Mouse (Mus musculus): ENCODE data around the gene Fam167b. TPM values are rescaled to one million over a fixed set of nuclear protein-coding genes. Genes with fewer than 3 reads are reported as not detected.

Gene Fam167b
- polyA plus RNA-seq, 1 experiment from 2014 or later = 5.8 TPM

DNA sequence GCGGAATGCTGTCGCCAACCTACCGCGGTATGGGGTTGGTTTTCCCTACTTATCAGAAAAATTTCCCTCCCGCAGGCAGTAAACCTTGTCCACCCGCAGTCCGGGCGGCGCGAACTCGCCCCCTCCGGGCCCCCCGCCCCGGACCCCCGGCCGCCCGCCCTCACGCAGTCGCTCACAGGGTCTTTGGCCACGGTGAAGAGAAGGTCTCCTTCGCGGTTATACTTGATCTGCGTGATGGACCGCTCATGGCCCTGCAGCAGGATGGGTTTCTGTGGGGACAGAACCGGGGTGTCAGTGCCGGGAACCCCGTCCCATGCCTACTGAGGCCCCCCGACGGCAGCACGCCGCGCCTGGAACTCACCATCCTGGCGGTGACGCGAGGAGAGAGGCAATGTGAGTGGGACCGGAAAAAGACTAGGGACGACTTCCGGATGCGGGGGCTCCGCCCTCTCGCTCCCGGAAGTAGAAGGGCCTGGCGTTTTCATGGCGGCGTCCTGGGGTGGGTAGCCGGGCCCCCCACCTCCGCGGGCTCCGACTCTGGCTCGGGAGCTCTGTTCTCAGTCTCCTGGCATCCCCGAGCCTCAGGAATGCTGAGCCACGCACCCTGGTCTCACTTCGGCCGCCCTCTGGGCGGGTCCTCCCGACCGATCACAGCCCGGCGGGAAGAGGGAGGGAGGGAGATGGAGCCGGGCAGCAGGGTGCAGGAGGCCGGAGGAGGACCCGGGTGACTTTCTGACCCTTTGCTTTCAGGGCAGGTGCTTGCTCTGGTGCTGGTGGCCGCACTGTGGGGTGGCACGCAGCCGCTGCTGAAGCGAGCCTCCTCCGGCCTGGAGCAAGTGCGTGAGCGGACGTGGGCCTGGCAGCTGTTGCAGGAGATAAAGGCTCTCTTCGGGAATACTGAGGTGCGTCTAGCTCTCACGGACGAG is 22.1 kb upstream of the Fam167b start, which contains the start of the genes Eif3i and Tmem234:
Gene Eif3i, minus strand, starts transcription at position 416 of the 926 bp plus-strand sequence.
Gene Tmem234, plus strand, starts transcription at position 436 of the 926 bp plus-strand sequence.
- under 1% methylated on average over 74 of the region's 74 CpGs for WGBS
- Histone ChIP-seq H3K36me3 (peaks cover 58% of the 10 kb centered on the region), H3K9me3 (no peaks in the 10 kb centered on the region)

DNA sequence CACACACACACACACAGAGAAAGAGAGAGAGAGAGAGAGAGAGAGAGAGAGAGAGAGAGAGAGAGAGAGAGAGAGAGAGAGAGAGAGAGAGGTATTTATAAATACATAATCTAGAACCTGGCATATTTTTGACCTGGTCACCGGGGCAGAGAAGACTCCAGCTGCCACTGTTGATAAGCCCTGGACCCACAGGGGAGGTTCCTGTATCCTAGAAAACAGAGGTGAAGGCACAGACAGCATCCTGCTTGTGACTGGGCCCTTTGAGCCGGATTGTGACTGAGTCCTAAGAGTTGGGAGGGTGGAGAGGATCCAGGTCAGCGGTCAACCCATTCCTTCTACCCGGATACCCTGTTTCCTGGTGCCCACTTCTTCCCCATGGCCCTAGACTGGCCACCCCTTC is 10.5 kb upstream of the Fam167b start:
- peaks cover 8% of the 10 kb centered on the region for H3K4me1 ChIP-seq
- H3K9me3 ChIP-seq = no peaks in the 10 kb centered on the region
- no peak overlapping the region for H3K27ac ChIP-seq
- H3K27me3 ChIP-seq = no peaks in the 10 kb centered on the region
- no peak for ATAC-seq (ENCODE audit: insufficient number of reproducible peaks, insufficient read depth, low FRiP score, low TSS enrichment, low read depth)
- 90% methylated on average over 4 of the region's 4 CpGs for WGBS
- no peak overlapping the region for H3K9ac ChIP-seq
- no peak overlapping the region for H3K4me3 ChIP-seq
- peaks cover 38% of the 10 kb centered on the region for H3K36me3 ChIP-seq
- H3K4me2 ChIP-seq = no peak overlapping the region

More for the DNA sequence above, 22.1 kb upstream of the Fam167b start, which contains the start of the genes Eif3i and Tmem234:
- peaks cover 26% of the 10 kb centered on the region for H3K4me1 ChIP-seq
- H3K27ac ChIP-seq = peak within 1 kb of the TSS; percentile 83
- peak within 1 kb of the TSS; percentile 93 for H3K9ac ChIP-seq
- peak within 1 kb of the TSS; percentile 95 for H3K4me3 ChIP-seq
- H3K4me2 ChIP-seq = peak within 1 kb of the TSS; percentile 76
- peak; percentile 85 for ATAC-seq (ENCODE audit: insufficient number of reproducible peaks, insufficient read depth, low FRiP score, low TSS enrichment, low read depth)
- no peaks in the 10 kb centered on the region for H3K27me3 ChIP-seq

- Histone ChIP-seq H3K27me3 (no peaks in the 10 kb centered on the region), H3K27ac (no peak overlapping the region), H3K9me3 (no peaks in the 10 kb centered on the region)
Measured at GRCm38 (mm10) chr4:129586943-129587342, 8.6 kb upstream of the Fam167b start.

GRCm38 (mm10) chr4:129585773-129586172 is 7.4 kb upstream of the Fam167b start:
- Histone ChIP-seq H3K27ac (no peak overlapping the region), H3K4me3 (no peak overlapping the region), H3K4me1 (peaks cover 8% of the 10 kb centered on the region), H3K4me2 (peak overlapping the region; percentile 76), H3K27me3 (no peaks in the 10 kb centered on the region), H3K9ac (no peak overlapping the region), H3K36me3 (peaks cover 9% of the 10 kb centered on the region), H3K9me3 (no peaks in the 10 kb centered on the region)
- WGBS = 68% methylated on average over 9 of the region's 9 CpGs
- no peak for ATAC-seq (ENCODE audit: insufficient number of reproducible peaks, insufficient read depth, low FRiP score, low TSS enrichment, low read depth)

More at GRCm38 (mm10) chr4:129586943-129587342, 8.6 kb upstream of the Fam167b start:
- Histone ChIP-seq H3K9ac (no peak overlapping the region), H3K4me3 (no peak overlapping the region), H3K4me1 (peaks cover 8% of the 10 kb centered on the region), H3K36me3 (peaks cover 20% of the 10 kb centered on the region), H3K4me2 (no peak overlapping the region)
- 46% methylated on average over 1 of the region's 1 CpGs for WGBS
- no peak for ATAC-seq (ENCODE audit: insufficient number of reproducible peaks, insufficient read depth, low FRiP score, low TSS enrichment, low read depth)

- 1% methylated on average over 36 of the region's 36 CpGs for WGBS
- ATAC-seq (ENCODE audit: insufficient number of reproducible peaks, insufficient read depth, low FRiP score, low TSS enrichment, low read depth) = peak; percentile 54; the same call in 1 of the 2 replicates
- peak overlapping the region; percentile 69 for H3K9ac ChIP-seq
- peaks cover 1% of the 10 kb centered on the region; the same call in 1 of the 2 replicates for H3K36me3 ChIP-seq
- peak overlapping the region; percentile 51 for H3K4me3 ChIP-seq
- H3K27ac ChIP-seq = no peak overlapping the region; the same call in 1 of the 2 replicates
- H3K4me1 ChIP-seq = peaks cover 8% of the 10 kb centered on the region
- peak overlapping the region; percentile 76 for H3K4me2 ChIP-seq
- no peaks in the 10 kb centered on the region for H3K27me3 ChIP-seq
- no peaks in the 10 kb centered on the region for H3K9me3 ChIP-seq
Measured at GRCm38 (mm10) chr4:129584884-129585608, 6.7 kb upstream of the Fam167b start.

DNA sequence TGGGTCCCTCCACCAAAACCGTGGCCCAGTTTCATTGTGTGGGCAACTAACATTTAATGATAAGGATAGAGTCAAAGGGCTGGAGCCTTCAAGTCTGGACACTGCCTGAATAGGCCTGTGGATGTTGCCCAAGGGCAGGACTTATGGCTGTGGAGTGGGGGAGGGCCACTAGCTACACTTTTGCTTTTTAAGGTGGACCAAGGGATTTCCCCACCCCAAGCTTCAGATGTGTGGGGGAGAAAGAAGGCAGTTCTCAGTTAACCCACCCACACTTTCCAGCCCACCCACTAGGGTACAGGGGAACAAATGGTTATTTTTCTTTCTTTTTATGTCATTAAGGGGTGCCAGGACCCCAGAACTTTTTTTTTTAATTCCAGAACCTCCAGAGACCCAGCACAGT is 6.0 kb upstream of the Fam167b start:
- ATAC-seq (ENCODE audit: insufficient number of reproducible peaks, insufficient read depth, low FRiP score, low TSS enrichment, low read depth) = no peak
- Histone ChIP-seq H3K4me3 (peak overlapping the region; percentile 51), H3K9ac (peak overlapping the region; percentile 69), H3K36me3 (no peaks in the 10 kb centered on the region), H3K27ac (no peak overlapping the region; the same call in 1 of the 2 replicates), H3K9me3 (no peaks in the 10 kb centered on the region), H3K27me3 (no peaks in the 10 kb centered on the region), H3K4me1 (peaks cover 8% of the 10 kb centered on the region), H3K4me2 (peak overlapping the region; percentile 76)
- 55% methylated on average over 1 of the region's 1 CpGs for WGBS

DNA sequence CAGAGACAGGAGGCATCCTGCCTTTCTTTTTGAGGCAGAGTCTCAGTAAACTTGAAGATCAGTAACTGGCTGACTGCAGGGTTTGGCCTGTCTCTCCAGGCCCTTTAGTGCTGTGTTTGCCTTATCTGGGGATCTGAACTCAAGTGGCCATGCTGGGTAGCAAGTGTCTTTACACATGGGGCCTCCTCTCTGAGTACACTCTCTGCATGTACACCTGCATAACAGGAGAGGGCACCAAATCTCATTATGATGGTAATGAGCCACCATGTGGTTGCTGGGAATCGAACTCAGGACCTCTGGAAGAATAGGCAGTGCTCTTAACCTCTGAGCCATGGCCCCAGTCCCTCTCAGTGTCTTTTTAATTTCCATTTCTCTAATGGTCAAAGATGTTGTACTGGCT is 3.9 kb upstream of the Fam167b start:
- H3K27me3 ChIP-seq = no peaks in the 10 kb centered on the region
- H3K4me2 ChIP-seq = no peak overlapping the region
- 84% methylated on average over 1 of the region's 1 CpGs for WGBS
- no peak overlapping the region for H3K4me3 ChIP-seq
- no peak overlapping the region for H3K27ac ChIP-seq
- H3K4me1 ChIP-seq = peaks cover 8% of the 10 kb centered on the region
- no peaks in the 10 kb centered on the region for H3K9me3 ChIP-seq
- no peak for ATAC-seq (ENCODE audit: insufficient number of reproducible peaks, insufficient read depth, low FRiP score, low TSS enrichment, low read depth)
- no peak overlapping the region for H3K9ac ChIP-seq
- no peaks in the 10 kb centered on the region for H3K36me3 ChIP-seq

DNA sequence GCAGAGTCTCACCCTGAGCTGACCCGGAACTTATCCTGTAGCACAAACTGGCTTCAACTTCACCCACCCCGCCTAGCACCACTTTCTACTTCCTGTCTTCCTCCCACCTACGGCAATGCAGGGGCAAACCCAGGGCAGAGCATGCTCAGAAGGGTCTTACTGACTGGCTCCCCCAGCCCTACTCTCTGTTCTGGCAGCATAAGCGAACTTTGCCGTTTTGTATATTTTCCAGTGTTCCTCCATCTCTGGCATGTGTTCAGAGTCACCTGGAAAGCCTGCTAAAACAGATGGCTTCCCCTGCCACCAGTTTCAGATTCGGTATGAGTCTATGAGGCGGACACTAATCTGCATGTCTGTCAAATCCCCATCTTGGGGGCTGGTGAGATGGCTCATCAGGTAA is 2.0 kb upstream of the Fam167b start:
- Histone ChIP-seq H3K27me3 (no peaks in the 10 kb centered on the region; the same call in 1 of the 2 replicates), H3K4me3 (no peak overlapping the region), H3K9ac (no peak overlapping the region), H3K36me3 (no peaks in the 10 kb centered on the region), H3K4me2 (no peak overlapping the region), H3K9me3 (no peaks in the 10 kb centered on the region), H3K4me1 (peaks cover 12% of the 10 kb centered on the region), H3K27ac (no peak overlapping the region)
- ATAC-seq (ENCODE audit: insufficient number of reproducible peaks, insufficient read depth, low FRiP score, low TSS enrichment, low read depth) = no peak
- WGBS = 58% methylated on average over 7 of the region's 7 CpGs

- 84% methylated on average over 7 of the region's 7 CpGs for WGBS
- Histone ChIP-seq H3K4me3 (no peak overlapping the region), H3K4me2 (peak overlapping the region; percentile 22; the same call in 1 of the 2 replicates), H3K27ac (no peak overlapping the region), H3K9me3 (no peaks in the 10 kb centered on the region), H3K27me3 (no peaks in the 10 kb centered on the region; the same call in 1 of the 2 replicates), H3K36me3 (no peaks in the 10 kb centered on the region), H3K4me1 (peaks cover 10% of the 10 kb centered on the region; the same call in 1 of the 2 replicates), H3K9ac (no peak overlapping the region)
- no peak for ATAC-seq (ENCODE audit: insufficient number of reproducible peaks, insufficient read depth, low FRiP score, low TSS enrichment, low read depth)
Measured at GRCm38 (mm10) chr4:129577688-129578087, 661 bp downstream of the Fam167b start.

- 30% methylated on average over 21 of the region's 21 CpGs for WGBS
- Histone ChIP-seq H3K4me3 (0 out of 2 replicates have a peak overlapping the region, but pooled peaks have one; percentile 1), H3K27ac (no peak overlapping the region), H3K9me3 (no peaks in the 10 kb centered on the region), H3K4me2 (peak overlapping the region; percentile 22; the same call in 1 of the 2 replicates), H3K36me3 (no peaks in the 10 kb centered on the region), H3K4me1 (peaks cover 10% of the 10 kb centered on the region; the same call in 1 of the 2 replicates), H3K9ac (0 out of 2 replicates have a peak overlapping the region, but pooled peaks have one; percentile 27), H3K27me3 (no peaks in the 10 kb centered on the region; the same call in 1 of the 2 replicates)
- ATAC-seq (ENCODE audit: insufficient number of reproducible peaks, insufficient read depth, low FRiP score, low TSS enrichment, low read depth) = no peak
Measured at GRCm38 (mm10) chr4:129576863-129577491, 1.4 kb downstream of the Fam167b start.
